Mouse (Mus musculus): ENCODE measurements at regions not wholly inside any gene's neighbourhood (a gene's known extent, or its start where the extent isn't known, plus 50 kb on each side); places are given as distances from the start of the nearest gene placed in this dataset.

- no peak for DNase-seq
Observed at GRCm38 (mm10) chr3:144011456-144012025, 193.5 kb downstream of the Lmo4 start.

DNA sequence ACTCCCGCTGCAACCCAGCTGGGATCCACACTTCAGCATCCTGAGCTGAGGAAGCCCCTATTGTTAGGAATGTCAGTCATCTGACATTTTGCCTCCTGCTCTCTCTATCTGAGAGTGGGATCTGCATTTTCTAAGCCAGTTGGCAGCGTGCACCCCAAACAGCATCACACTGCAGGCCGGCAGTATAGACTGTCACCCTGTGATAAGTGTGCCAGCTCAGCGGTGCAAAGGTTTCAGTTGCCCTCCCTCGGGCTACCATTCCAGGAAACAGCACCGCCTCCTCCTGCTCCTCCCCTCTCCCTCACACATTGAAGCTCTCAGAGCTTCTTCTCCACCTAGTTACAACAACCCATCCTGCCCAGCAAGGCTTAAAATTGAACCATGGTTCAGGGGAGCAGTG, 194.5 kb downstream of the Lmo4 start:
- DNase-seq = peak; percentile 16 to 38

GRCm38 (mm10) chr3:144007111-144007619, 197.9 kb downstream of the Lmo4 start:
- DNase-seq = no peak

- no peak for DNase-seq
Observed at GRCm38 (mm10) chr3:143997909-143998308, 207.1 kb downstream of the Lmo4 start.

DNA sequence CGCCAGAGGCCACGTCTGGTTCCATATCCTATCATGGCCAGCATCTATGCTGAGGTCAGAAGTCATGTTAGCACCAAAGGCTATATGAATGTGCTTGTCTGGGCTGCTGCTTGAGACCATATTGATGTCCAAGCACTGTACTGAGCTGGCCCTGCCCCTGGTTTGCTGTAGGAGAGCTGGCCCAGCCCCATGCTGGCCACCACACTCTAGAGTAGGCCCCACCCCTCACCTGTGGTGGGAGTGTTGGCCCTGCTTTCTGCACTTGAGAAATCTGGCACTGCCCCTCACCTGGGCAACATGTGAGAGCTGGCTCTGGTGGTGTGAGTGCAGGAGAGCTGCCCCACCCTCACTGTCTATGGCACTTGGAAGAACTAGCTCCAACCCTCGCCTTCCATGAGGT, 210.0 kb downstream of the Lmo4 start:
- no peak for DNase-seq

- no peak for DNase-seq
Observed at GRCm38 (mm10) chr3:143988991-143989390, 216.0 kb downstream of the Lmo4 start.

GRCm38 (mm10) chr3:143988037-143988436, 217.0 kb downstream of the Lmo4 start:
- no peak for DNase-seq

DNA sequence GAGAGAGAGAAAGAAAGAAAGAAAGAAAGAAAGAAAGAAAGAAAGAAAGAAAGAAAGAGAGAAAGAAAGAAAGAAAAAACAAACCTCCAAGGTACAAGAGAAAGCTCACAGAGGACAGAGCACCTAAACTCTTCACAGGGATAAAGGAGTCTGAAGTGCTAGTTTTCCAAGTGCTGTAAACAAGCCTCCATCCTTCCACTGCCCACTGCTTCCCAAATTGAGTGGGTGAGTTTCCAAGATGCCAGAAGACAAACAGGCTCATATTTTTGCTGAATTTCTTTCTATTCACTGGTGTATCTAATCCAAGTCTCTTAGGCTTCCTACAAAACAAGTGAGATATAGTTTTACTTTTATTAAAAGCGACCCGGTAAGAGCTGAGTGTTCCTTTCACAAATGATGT, 218.2 kb downstream of the Lmo4 start:
- no peak for DNase-seq

GRCm38 (mm10) chr3:143986200-143986506, 218.9 kb downstream of the Lmo4 start:
- DNase-seq = no peak

DNA sequence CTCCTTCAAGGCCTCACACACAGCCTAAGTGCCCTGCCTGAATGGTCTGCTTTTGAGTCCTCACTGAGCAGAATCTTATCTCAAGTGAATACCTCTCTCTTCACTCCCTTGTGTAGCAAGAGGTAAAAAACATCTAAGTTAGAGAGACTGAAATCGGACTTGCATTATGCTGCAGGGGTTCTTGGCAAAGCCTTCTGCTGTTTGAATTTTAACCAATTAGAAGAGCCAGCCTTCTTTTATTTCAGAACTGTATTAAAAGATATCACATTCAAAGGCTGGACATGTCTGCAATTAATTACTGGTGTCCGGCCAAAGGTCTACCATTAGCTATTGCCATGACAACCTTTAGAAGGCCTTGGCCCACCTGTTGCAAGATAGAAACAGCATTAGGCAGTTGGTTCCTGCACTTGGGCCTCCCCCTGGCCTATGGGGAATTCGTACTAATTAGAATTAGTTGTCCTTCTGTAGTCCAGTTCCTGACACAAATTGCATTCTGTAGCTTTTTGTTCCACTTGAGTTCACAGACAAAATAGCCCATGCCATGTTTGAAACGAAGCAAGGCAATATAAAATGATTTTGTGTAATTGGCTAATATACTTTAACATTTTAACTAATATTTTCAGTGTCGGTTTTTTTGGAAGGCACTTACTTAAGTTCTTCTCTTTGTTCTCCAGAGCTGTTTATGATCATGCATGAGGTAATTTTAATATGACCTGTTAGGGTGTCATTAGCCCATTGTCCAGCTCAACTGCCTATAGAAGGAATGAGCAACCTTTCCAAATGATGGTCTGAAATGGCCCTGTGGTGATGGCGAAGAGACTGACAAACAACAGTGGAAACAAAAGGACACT, 219.4 kb downstream of the Lmo4 start:
- no peak for DNase-seq

DNA sequence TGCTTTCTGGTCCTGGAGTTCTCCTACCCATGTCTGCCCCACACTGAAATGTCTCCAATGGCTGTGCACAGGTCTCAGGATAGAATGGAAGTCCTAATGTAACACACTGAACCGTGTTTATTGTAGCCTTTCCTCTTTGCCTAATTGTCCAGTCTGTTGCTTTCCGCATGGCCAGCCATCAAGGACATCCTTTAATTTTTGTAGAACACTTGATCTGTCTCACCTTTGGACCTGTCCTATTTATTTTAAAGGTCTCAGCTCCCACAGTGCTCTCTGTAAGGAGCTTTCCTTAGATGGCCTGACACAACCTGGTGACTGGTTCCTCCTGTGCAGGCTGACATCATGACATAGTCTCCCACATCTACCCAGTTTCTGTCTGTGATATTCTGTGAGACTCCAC, 226.3 kb downstream of the Lmo4 start:
- no peak for DNase-seq

- DNase-seq = no peak
Observed at GRCm38 (mm10) chr3:143977886-143978447, 227.1 kb downstream of the Lmo4 start.

DNA sequence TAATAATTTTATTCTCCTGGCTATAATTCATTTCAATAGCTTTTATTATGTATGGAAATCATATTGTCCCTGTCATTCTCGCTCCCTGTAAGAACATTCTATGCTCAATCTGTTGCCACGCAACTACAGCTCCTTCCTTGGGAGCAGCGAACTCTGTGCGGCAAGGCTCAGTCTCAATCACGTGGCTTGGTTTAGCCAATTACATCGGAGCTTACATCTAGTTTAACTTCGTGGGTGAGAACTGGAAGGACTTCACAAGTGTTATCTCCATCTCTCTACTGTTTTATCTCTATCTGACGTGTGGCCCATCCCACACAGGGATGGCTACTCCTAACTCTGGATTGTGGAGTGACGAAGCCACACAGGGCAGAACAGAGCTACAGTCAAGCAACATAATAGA, 231.4 kb downstream of the Lmo4 start:
- no peak for DNase-seq

DNA sequence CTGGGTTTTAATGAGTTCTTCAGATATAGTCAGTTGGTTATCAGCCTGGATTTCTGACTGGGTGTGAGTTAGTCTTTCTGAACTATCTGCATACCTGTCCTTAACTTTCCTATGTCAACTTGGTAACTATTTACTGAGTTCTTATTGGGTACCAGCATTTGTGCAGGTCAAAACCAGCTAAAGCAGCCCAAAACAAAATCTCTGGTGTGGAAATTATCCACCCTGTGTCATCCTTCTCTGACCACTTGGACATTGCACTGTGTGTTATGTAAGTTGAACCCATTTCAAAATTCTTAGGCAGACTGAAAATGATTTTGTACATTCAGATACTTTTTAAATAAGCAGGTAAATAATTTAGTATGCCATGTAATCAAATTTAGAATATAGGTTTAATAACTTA, 232.7 kb downstream of the Lmo4 start:
- peak in 1 of 2 experiments; percentile 18 for DNase-seq

GRCm38 (mm10) chr3:143970771-143971170, 234.2 kb downstream of the Lmo4 start:
- DNase-seq = peak; percentile 16 to 46

GRCm38 (mm10) chr3:143955508-143955907, 249.5 kb downstream of the Lmo4 start:
- no peak for DNase-seq

GRCm38 (mm10) chr3:143954822-143955221, 250.2 kb downstream of the Lmo4 start:
- DNase-seq = no peak

GRCm38 (mm10) chr3:143952289-143952688, 252.7 kb downstream of the Lmo4 start:
- DNase-seq = no peak

GRCm38 (mm10) chr3:143949656-143950055, 255.4 kb downstream of the Lmo4 start:
- DNase-seq = no peak

- DNase-seq = no peak
Observed at GRCm38 (mm10) chr3:143949026-143949637, 255.9 kb downstream of the Lmo4 start.

DNA sequence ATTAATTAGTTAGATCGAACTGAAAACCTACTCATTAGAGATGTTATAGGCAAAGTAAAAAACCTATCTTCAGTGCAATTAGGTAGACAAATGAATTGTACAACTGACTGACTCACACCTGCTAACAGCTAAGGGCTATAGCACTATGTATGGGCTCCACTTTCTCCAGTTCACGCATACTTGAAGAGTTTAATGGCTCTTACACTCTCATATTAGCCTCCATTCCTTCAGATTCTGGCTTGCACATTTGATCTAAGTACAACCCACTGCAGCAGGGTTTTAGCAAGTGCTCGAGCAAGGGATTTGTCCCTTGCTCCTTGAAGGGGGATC, 257.1 kb downstream of the Lmo4 start:
- no peak for DNase-seq

DNA sequence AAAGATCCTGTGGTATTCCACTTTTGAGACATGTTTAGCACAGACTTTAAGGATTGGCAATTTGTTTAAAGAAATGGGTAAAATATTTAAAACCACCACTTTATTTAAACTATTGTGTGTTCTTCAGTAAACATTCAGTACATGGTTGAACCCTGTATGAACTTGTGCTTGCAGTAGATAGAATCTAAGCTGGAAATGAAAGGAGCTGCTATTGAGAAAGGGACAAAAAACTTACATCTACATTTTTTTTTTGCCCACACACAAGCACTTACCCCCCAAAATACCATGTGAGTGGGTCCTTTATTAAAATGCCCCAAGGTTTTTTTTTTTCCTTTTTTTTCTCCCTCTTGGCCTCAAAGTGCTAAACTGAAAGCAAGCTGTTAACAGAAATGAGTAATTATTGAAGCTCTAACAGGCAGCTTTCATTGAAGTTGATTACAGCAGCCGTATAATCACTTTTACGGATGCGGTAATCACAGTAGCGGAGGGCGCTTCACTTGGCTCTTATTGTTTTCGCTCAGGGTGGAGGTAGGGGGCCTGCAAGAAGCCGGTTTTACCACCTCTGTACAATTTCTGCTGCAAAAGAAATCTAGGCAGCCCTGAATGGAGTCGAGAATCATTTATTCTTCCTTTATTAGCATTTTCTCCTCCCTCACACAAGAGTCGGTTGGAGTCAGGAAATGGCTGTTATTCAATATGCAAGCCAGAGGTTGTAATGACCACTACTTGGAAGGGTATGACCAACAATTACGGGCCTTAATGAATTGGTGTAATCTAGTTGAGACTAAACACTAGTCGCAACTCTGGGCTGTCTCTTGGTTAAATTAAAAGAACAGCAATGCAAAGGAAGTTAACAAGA, 257.7 kb downstream of the Lmo4 start:
- no peak for DNase-seq
